In genomic region chr7:99087581-99087980, GRCm38 (mm10) we compare ENCODE assay signal across 20 mouse cellular contexts.
"Had no signal": no experiment of that assay in that cellular context is flagged by ENCODE, and none has a peak within 500 bp of the region (broad histone marks: within the 10 kb centered on the region; RNA-seq: fewer than 3 reads in every experiment).

No protein-coding gene starts in this region.

- H3K4me3 ChIP-seq: layer of hippocampus, adult 2 months; liver, embryonic 12.5 days; liver, embryonic 15.5 days; lung, embryonic 15.5 days; megakaryocyte, embryonic 14.5 days; midbrain, embryonic 10.5 days; midbrain, embryonic 13.5 days; myocyte; neural tube, embryonic 13.5 days had no signal

- ATAC-seq: intestine, postnatal 0 days; liver, embryonic 12.5 days; midbrain, embryonic 13.5 days; midbrain, embryonic 16.5 days had no signal

- H3K27ac ChIP-seq: kidney, postnatal 0 days; layer of hippocampus, adult 2 months; liver, embryonic 12.5 days; liver, embryonic 15.5 days; lung, embryonic 15.5 days; midbrain, embryonic 10.5 days; midbrain, embryonic 13.5 days; neural tube, embryonic 13.5 days had no signal

- H3K36me3 ChIP-seq: midbrain, embryonic 10.5 days; midbrain, embryonic 13.5 days had no signal

- H3K9me3 ChIP-seq: liver, embryonic 12.5 days; liver, embryonic 15.5 days; lung, embryonic 15.5 days; midbrain, embryonic 10.5 days; midbrain, embryonic 13.5 days; neural tube, embryonic 13.5 days had no signal

- H3K9ac ChIP-seq: liver, embryonic 12.5 days; liver, embryonic 15.5 days; lung, embryonic 15.5 days; midbrain, embryonic 13.5 days; neural tube, embryonic 13.5 days had no signal

- H3K4me1 ChIP-seq: neural tube, embryonic 13.5 days had no signal

- H3K27me3 ChIP-seq: liver, embryonic 12.5 days; liver, embryonic 15.5 days; lung, embryonic 15.5 days; megakaryocyte, embryonic 14.5 days; midbrain, embryonic 13.5 days; neural tube, embryonic 13.5 days had no signal

- H3K4me2 ChIP-seq: liver, embryonic 12.5 days; liver, embryonic 15.5 days; lung, embryonic 15.5 days; midbrain, embryonic 13.5 days; neural tube, embryonic 13.5 days had no signal

- DNase-seq: kidney, adult 2 months; kidney, postnatal 25 days; layer of hippocampus, adult 9-11 months; lung, adult 18-20 months; lung, postnatal 10 days; lung, postnatal 36 days; retina, postnatal 1 day; right cerebral cortex, postnatal 25 days had no signal
